Mouse (Mus musculus) hindlimb bud, embryonic 11.5 days (tissue): ENCODE results near the gene Gm45717.

Experiments used
- DNase-seq: peaks from one replicate; pipeline ENCODE4 v3.0.0-alpha.2; 2012; ENCODE audit warnings: low read depth, low spot score; ENCODE audit errors: extremely low spot score

Gene Gm45717

GRCm38 (mm10) chr7:140908181-140908580, 47.6 kb downstream of the Gm45717 start:
- DNase-seq, result no peak

DNA sequence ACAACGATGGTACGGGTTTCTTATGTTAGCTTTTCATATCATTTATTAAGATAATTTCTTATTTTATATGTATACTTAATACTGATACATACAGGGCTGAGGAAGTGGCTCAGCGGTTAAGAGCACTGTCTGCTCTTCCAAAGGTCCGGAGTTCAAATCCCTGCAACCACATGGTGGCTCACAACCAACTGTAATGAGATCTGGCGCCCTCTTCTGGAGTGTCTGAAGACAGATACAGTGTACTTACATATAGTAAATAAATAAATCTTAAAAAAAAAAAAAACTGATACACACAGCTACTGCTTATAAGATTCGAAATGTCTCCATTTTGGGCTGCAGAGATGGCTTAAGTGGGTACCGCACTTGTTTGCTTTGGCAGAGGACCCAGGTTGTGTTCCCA, 48.0 kb downstream of the Gm45717 start:
- DNase-seq, result no peak

DNA sequence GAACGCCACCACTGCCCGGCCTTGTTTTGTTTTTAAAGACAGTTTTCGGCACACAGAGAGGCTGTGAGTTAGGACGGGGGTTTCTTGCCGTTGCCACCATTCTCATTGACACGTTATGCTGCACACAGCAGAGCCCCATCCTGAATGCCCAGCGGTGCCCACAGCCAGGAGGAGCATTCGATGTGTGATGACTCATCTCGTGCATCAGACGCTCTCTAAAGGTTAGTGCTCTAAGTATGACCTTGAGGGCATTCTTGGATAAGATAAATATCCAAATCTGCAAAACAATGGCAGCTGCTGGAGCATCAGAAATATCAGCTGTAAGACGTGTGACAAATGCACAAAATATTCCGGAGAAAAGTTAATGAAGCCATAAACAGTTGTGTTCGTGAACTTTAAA, 48.6 kb downstream of the Gm45717 start:
- DNase-seq, result no peak

DNA sequence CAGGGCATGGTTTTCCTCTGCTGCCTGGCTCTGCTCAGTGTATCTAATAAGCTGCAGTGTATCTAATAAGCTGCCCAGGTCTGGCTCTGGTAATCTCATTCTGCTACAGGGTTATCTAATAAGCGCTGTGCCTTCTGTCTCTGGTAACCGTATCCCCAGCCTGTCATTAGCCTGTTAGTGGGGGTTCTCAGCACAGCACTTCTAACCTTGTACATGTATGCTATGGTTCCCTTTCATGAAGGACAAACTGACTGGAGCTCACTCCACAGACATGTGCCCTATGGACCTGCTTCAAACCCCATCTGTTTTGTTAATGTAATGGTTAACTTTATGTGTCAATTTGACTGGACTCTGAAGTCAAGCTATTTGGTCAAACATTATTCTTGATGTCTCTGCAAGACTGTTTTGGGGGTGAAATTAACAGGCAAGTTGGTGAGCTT, 50.1 kb downstream of the Gm45717 start:
- no peak for DNase-seq

DNA sequence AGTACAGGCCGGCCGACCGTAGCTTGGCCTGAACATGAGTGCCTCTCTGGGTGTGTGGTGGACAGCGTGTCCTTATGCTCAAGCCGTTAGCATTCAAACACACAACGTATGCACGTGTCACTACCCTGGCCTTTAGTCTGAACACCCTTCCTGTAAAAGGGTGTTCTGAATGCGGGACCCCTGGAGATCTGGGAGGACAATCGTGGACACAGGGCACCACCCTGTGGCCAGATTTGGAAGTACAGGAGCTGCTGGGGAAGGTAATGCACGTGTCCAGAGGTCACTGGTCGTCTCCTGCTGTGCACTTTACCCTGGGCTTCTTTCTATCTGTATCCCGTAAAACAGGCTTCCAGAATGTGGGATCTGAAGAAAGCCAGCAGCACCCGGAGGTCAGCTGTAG, 52.5 kb downstream of the Gm45717 start:
- no peak for DNase-seq

GRCm38 (mm10) chr7:140902036-140902875, 53.5 kb downstream of the Gm45717 start:
- no peak for DNase-seq

- DNase-seq, result no peak
These were observed 55.5 kb downstream of the Gm45717 start, which contains the start of gene Cox8b for GRCm38 (mm10) chr7:140900220-140900619. TSS of gene Cox8b (minus strand) at chr7:140900446.
